Mouse (Mus musculus) hindbrain, embryonic 15.5 days (tissue): ENCODE data around the gene Ranbp9. TPM values are rescaled to one million over a fixed set of nuclear protein-coding genes. Genes with fewer than 3 reads are reported as not detected.

Source experiments
- ATAC-seq: fragments of 200-750 bp; cut with Nextera tagmentation; 2 replicates; pipeline ENCODE4 v1.8.0; 2017; ENCODE audit warnings: low read depth, moderate number of reproducible peaks, moderate TSS enrichment; ENCODE audit not compliant: low FRiP score
- H3K27ac ChIP-seq: fragments of 300-500 bp; sonication (generic); replicated peaks from 2 replicates; pipeline ENCODE4 v1.5.1; 2015; ENCODE audit warnings: mild to moderate bottlenecking, inconsistent platforms
- H3K27me3 ChIP-seq: fragments of 300-500 bp; sonication (generic); 2 replicates; pipeline ENCODE4 v1.6.1; 2015; ENCODE audit warnings: control low read depth, inconsistent platforms
- H3K36me3 ChIP-seq: fragments of 300-500 bp; sonication (generic); 2 replicates; pipeline ENCODE4 v1.6.1; 2015; ENCODE audit warnings: control low read depth, inconsistent platforms
- H3K4me1 ChIP-seq: fragments of 300-500 bp; sonication (generic); replicated peaks from 2 replicates; pipeline ENCODE4 v1.6.1; 2015; ENCODE audit warnings: control low read depth, inconsistent platforms
- H3K4me2 ChIP-seq: fragments of 300-500 bp; sonication (generic); 2 replicates; pipeline ENCODE4 v1.6.1; 2015; ENCODE audit warnings: moderate library complexity, mild to moderate bottlenecking, inconsistent platforms
- H3K4me3 ChIP-seq: fragments of 300-500 bp; sonication (generic); 2 replicates; pipeline ENCODE4 v1.5.1; 2015; ENCODE audit warnings: mild to moderate bottlenecking, inconsistent platforms
- H3K9ac ChIP-seq: fragments of 300-500 bp; sonication (generic); 2 replicates; pipeline ENCODE4 v1.6.1; 2015; ENCODE audit warnings: inconsistent platforms
- H3K9me3 ChIP-seq: fragments of 300-500 bp; sonication (generic); 2 replicates; pipeline ENCODE4 v1.6.1; 2016; ENCODE audit warnings: control low read depth, inconsistent platforms
- WGBS: fragments of 180-500 bp; shearing (Covaris S2); methylation state at CpG from one replicate; pipeline ENCODE4 v1.1.7; 2015; 5-methylcytosine and 5-hydroxymethylcytosine counted together
- polyA plus RNA-seq: library from polyadenylated mRNA; unstranded; fragments of >200 nt; fragmentation: Nextera tagmentation; extraction: Ambion mirVana; gene quantifications from 2 replicates; pipeline ENCODE4 v1.2.1, GENCODE M21; 2015

Ranbp9 gene
- polyA plus RNA-seq, 1 experiment from 2014 or later = 13.6 TPM

- H3K27me3 ChIP-seq = no peaks in the 10 kb centered on the region
- no peak overlapping the region for H3K27ac ChIP-seq
- H3K4me2 ChIP-seq = no peak overlapping the region
- H3K4me3 ChIP-seq = no peak overlapping the region
- H3K9ac ChIP-seq = no peak overlapping the region
- H3K4me1 ChIP-seq = no peaks in the 10 kb centered on the region
- H3K36me3 ChIP-seq = peaks cover 38% of the 10 kb centered on the region
- WGBS = 78% methylated on average over 2 of the region's 2 CpGs
- ATAC-seq = no peak
- H3K9me3 ChIP-seq = no peaks in the 10 kb centered on the region
Measured at GRCm38 (mm10) chr13:43374918-43375432, 106.1 kb downstream of the Ranbp9 start.

- H3K9ac ChIP-seq = no peak overlapping the region
- H3K27me3 ChIP-seq = no peaks in the 10 kb centered on the region
- 87% methylated on average over 10 of the region's 10 CpGs for WGBS
- H3K4me3 ChIP-seq = no peak overlapping the region
- H3K36me3 ChIP-seq = peaks cover 38% of the 10 kb centered on the region
- no peak overlapping the region for H3K27ac ChIP-seq
- no peak overlapping the region for H3K4me2 ChIP-seq
- H3K9me3 ChIP-seq = no peaks in the 10 kb centered on the region
- ATAC-seq = no peak
- H3K4me1 ChIP-seq = no peaks in the 10 kb centered on the region
Measured at GRCm38 (mm10) chr13:43374205-43374604, 106.9 kb downstream of the Ranbp9 start.

DNA sequence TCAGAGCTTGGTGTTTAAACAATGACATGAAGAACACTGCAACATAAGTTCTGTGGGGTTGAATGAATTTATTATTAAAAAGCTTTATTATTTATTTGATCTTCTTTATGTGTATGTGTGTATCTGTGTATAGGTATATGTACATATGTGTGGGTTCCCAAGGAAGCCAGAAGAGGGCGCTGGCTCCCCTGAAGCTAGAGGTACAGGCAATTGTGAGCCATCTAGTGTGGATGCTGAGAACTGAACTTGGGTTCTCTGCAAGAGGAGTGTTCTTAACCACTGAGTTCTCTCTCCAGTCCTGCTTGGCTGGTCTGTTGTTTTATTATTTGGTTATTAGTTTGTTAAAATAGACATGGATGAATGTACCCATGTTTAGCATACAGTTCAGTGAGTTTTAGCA lies 108.2 kb downstream of the Ranbp9 start:
- H3K36me3 ChIP-seq = peaks cover 37% of the 10 kb centered on the region
- WGBS = 100% methylated on average over 1 of the region's 1 CpGs
- H3K27ac ChIP-seq = no peak overlapping the region

DNA sequence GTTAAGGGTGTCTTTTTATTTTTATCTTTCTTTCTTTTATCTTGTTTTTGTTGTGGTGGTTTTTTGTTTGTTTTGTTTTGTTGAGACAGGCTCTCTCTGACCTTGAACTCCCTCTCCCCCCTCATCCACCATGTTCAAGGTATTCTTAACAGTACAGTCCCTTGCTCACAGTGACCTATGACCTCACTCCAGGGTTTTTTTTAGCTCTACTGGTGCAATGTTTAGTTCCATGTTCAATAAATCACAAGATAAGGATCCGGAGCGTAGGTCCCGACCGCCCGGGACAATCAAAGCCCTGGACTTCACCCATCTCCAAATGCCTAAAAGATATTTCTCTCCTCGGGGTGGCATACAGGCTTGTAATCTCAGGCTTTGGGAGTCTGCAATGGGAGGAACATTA lies 111.0 kb downstream of the Ranbp9 start:
- Histone ChIP-seq H3K4me3 (no peak overlapping the region), H3K4me1 (peaks cover 9% of the 10 kb centered on the region), H3K27me3 (no peaks in the 10 kb centered on the region), H3K36me3 (peaks cover 26% of the 10 kb centered on the region), H3K9me3 (no peaks in the 10 kb centered on the region), H3K9ac (no peak overlapping the region), H3K4me2 (no peak overlapping the region), H3K27ac (no peak overlapping the region)
- 96% methylated on average over 6 of the region's 6 CpGs for WGBS
- no peak for ATAC-seq

More for the DNA sequence above, 108.2 kb downstream of the Ranbp9 start:
- H3K9me3 ChIP-seq = no peaks in the 10 kb centered on the region
- no peaks in the 10 kb centered on the region for H3K4me1 ChIP-seq
- H3K9ac ChIP-seq = no peak overlapping the region
- no peak overlapping the region for H3K4me2 ChIP-seq
- H3K27me3 ChIP-seq = no peaks in the 10 kb centered on the region
- ATAC-seq = no peak
- H3K4me3 ChIP-seq = no peak overlapping the region

DNA sequence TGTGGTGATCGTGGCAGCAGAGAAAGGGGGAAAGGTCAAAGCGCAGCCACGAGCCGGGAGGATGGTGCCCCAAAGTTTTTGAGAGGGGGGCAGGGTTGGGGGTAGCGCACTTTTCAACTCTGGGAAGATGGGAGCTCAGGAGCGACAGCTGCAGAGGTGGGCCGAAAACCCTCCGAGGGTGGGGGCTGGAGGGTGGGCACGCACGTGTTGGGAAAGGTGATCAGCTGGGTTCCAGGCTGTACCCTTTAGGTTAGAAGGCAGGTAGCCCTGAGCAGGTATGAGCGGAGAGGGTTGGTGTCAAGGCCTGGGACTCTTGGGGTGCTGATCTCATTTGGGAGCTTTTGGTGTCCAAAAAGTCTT lies 115.3 kb downstream of the Ranbp9 start:
- peaks cover 3% of the 10 kb centered on the region; the same call in 1 of the 2 replicates for H3K36me3 ChIP-seq
- peaks cover 9% of the 10 kb centered on the region for H3K4me1 ChIP-seq
- WGBS = 10% methylated on average over 11 of the region's 11 CpGs
- H3K27ac ChIP-seq = peak overlapping the region; percentile 76
- H3K4me3 ChIP-seq = peak overlapping the region; percentile 71
- peak overlapping the region; percentile 84 for H3K4me2 ChIP-seq
- peak overlapping the region; percentile 55 for H3K9ac ChIP-seq
- no peaks in the 10 kb centered on the region for H3K9me3 ChIP-seq
- no peaks in the 10 kb centered on the region for H3K27me3 ChIP-seq
- peak; percentile 44; the same call in 1 of the 2 replicates for ATAC-seq

DNA sequence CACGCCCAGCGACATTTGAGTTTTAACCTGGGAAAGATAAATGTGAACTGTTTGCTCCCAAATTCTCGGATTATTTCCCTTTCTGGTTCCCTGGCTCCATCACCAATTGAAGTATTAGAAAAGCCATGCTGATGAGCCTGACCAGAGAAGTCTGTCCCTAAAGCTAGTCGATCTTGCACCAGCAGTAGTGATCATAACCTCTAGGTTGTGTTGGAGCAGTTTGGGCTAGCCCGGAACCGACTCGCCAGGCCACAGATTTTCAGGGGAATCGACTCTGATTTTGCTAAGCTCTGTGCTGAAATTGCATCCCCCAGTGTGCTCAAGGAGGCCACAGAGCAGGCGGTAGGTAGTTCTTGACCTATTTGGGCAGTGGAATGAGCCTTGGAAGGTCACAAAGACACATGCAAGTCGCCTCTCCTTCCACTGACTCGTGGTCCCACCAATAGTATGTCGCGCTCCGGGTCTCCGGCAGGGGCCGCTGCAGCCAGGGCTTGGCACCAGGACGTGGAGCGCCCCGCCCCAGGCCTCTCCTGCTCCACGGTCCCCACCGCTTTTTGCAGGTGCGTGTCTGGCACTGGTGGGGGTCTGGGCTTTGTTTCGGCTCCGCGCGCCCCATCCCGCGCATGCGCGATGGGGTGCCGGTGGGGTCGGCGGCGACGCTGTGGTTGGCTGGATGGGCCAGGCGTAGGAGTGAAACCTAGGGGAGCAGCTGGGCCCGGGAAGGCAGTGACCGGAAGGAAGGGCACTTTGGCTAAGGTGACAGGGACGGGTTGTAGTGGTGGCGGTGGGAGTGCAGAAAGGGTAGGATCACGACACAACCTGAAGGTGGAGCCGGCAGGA lies 115.9 kb downstream of the Ranbp9 start, which contains the start of gene Sirt5:
Gene Sirt5 (plus strand): TSS at position 512 of the 840 bp plus-strand sequence.
- ATAC-seq = peak; percentile 97
- H3K9me3 ChIP-seq = no peaks in the 10 kb centered on the region
- H3K27me3 ChIP-seq = no peaks in the 10 kb centered on the region
- peak within 1 kb of the TSS; percentile 76 for H3K27ac ChIP-seq
- no peaks in the 10 kb centered on the region for H3K36me3 ChIP-seq
- H3K4me2 ChIP-seq = peak within 1 kb of the TSS; percentile 84
- 14% methylated on average over 42 of the region's 42 CpGs for WGBS
- H3K4me1 ChIP-seq = peaks cover 9% of the 10 kb centered on the region
- H3K4me3 ChIP-seq = peak within 1 kb of the TSS; percentile 71
- H3K9ac ChIP-seq = peak within 1 kb of the TSS; percentile 55

- no peak for ATAC-seq
- WGBS = 65% methylated on average over 9 of the region's 9 CpGs
- H3K27ac ChIP-seq = no peak overlapping the region
Measured at GRCm38 (mm10) chr13:43362353-43362752, 118.7 kb downstream of the Ranbp9 start.

DNA sequence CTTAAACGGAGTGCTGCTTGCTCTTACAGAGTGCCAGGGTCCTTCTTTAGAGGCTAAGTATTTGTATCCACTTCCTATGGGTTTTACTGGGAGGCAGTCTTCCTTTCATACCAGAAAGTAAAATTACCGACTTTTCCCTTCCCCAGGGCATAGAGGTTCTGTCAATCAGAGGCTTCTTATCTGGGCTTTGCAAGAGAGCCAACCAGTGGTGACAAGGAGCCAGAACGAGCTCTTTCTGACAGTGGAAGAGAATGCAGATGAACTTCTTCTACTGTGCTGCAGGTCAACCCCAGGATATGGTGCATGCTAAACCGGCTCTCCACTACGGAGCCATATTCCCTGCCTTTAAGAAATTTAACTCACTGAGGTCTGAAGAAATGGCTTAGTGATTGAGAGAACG lies 120.5 kb downstream of the Ranbp9 start:
- no peaks in the 10 kb centered on the region for H3K27me3 ChIP-seq

More at GRCm38 (mm10) chr13:43362353-43362752, 118.7 kb downstream of the Ranbp9 start:
- H3K9me3 ChIP-seq = no peaks in the 10 kb centered on the region
- no peaks in the 10 kb centered on the region for H3K36me3 ChIP-seq
- no peak overlapping the region for H3K4me2 ChIP-seq
- H3K4me3 ChIP-seq = no peak overlapping the region
- peaks cover 9% of the 10 kb centered on the region for H3K4me1 ChIP-seq
- no peak overlapping the region for H3K9ac ChIP-seq
- no peaks in the 10 kb centered on the region for H3K27me3 ChIP-seq

GRCm38 (mm10) chr13:43356346-43357125 lies 124.5 kb downstream of the Ranbp9 start:
- H3K4me3 ChIP-seq = no peak overlapping the region
- H3K9ac ChIP-seq = no peak overlapping the region
- no peaks in the 10 kb centered on the region for H3K36me3 ChIP-seq
- no peak overlapping the region for H3K4me2 ChIP-seq
- no peak overlapping the region for H3K27ac ChIP-seq
- H3K9me3 ChIP-seq = no peaks in the 10 kb centered on the region
- WGBS = 89% methylated on average over 14 of the region's 14 CpGs
- H3K4me1 ChIP-seq = no peaks in the 10 kb centered on the region
- ATAC-seq = no peak
- H3K27me3 ChIP-seq = no peaks in the 10 kb centered on the region

More for the DNA sequence above, 120.5 kb downstream of the Ranbp9 start:
- no peak for ATAC-seq
- no peak overlapping the region for H3K4me2 ChIP-seq
- H3K36me3 ChIP-seq = no peaks in the 10 kb centered on the region
- no peak overlapping the region for H3K9ac ChIP-seq
- H3K4me3 ChIP-seq = no peak overlapping the region
- H3K27ac ChIP-seq = no peak overlapping the region
- 69% methylated on average over 6 of the region's 6 CpGs for WGBS
- H3K9me3 ChIP-seq = no peaks in the 10 kb centered on the region
- H3K4me1 ChIP-seq = no peaks in the 10 kb centered on the region

- H3K36me3 ChIP-seq = no peaks in the 10 kb centered on the region
- no peak overlapping the region for H3K4me2 ChIP-seq
- no peak overlapping the region for H3K4me3 ChIP-seq
- no peak for ATAC-seq
- no peaks in the 10 kb centered on the region for H3K4me1 ChIP-seq
- 80% methylated on average over 12 of the region's 12 CpGs for WGBS
- no peak overlapping the region for H3K9ac ChIP-seq
- no peaks in the 10 kb centered on the region for H3K9me3 ChIP-seq
- no peak overlapping the region for H3K27ac ChIP-seq
- no peaks in the 10 kb centered on the region for H3K27me3 ChIP-seq
Measured at GRCm38 (mm10) chr13:43354362-43354761, 126.7 kb downstream of the Ranbp9 start.

- ATAC-seq = no peak
Measured at GRCm38 (mm10) chr13:43353356-43353755, 127.7 kb downstream of the Ranbp9 start.

More at GRCm38 (mm10) chr13:43353356-43353755, 127.7 kb downstream of the Ranbp9 start:
- H3K27me3 ChIP-seq = no peaks in the 10 kb centered on the region
- H3K36me3 ChIP-seq = no peaks in the 10 kb centered on the region
- no peak overlapping the region for H3K4me2 ChIP-seq
- H3K9me3 ChIP-seq = no peaks in the 10 kb centered on the region
- H3K9ac ChIP-seq = no peak overlapping the region
- 52% methylated on average over 4 of the region's 4 CpGs for WGBS
- no peak overlapping the region for H3K4me3 ChIP-seq
- H3K4me1 ChIP-seq = no peaks in the 10 kb centered on the region
- H3K27ac ChIP-seq = no peak overlapping the region
